Mouse (Mus musculus) ES-E14 (cell line): ENCODE measurements around the gene Bbs10.

Source experiments
- HCFC1 ChIP-seq: IDR thresholded peaks from 2 replicates; pipeline ENCODE4 v1.6.1; 2012; ENCODE audit warnings: low read length, inconsistent platforms, borderline replicate concordance; ENCODE audit not compliant: insufficient read depth
- MAFK ChIP-seq: IDR thresholded peaks from 2 replicates; pipeline ENCODE4 v1.6.1; 2014; ENCODE audit warnings: mild to moderate bottlenecking, low read depth, low read length, inconsistent platforms; ENCODE audit not compliant: insufficient read depth
- ZNF384 ChIP-seq: IDR thresholded peaks from 2 replicates; pipeline ENCODE4 v1.6.1; 2012; ENCODE audit warnings: low read depth, low read length, inconsistent platforms

DNA sequence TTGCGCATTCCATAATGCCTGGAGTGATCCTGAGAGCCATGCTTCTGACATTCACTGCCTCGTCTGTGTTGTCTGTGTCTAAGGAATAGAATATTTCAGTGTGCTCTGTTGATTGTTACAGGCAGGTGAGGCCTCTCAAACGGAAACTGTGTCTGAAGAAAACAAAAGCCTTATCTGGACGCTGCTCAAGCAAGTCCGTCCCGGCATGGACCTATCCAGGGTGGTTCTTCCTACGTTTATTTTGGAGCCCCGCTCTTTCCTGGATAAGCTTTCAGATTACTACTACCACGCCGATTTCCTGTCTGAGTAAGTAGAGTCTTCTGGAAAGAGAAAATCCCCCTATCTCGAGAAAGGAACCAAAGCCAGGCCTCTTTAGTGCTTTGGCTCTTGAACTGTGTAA is 25.6 kb upstream of the Bbs10 start:
- no peak for TF ChIP-seq HCFC1
- TF ChIP-seq MAFK: no peak
- no peak for TF ChIP-seq ZNF384
